Mouse (Mus musculus) heart, embryonic 13.5 days (tissue): Measurements from ENCODE around the gene Pear1. TPM values are rescaled to one million over a fixed set of nuclear protein-coding genes. Genes with fewer than 3 reads are reported as not detected.

Source experiments
- ATAC-seq: fragments of 200-750 bp; cut with Nextera tagmentation; 2 replicates; pipeline ENCODE4 v1.8.0; 2017; ENCODE audit warnings: moderate TSS enrichment; ENCODE audit not compliant: insufficient number of reproducible peaks, low FRiP score, low TSS enrichment; ENCODE audit errors: extremely low read depth
- H3K27ac ChIP-seq: fragments of 300-500 bp; sonication (generic); replicated peaks from 2 replicates; pipeline ENCODE4 v1.5.1; 2015; ENCODE audit warnings: moderate library complexity, mild to moderate bottlenecking, inconsistent platforms
- H3K27me3 ChIP-seq: fragments of 300-500 bp; sonication (generic); replicated peaks from 2 replicates; pipeline ENCODE4 v1.6.1; 2015; ENCODE audit warnings: mild to moderate bottlenecking, inconsistent platforms
- H3K36me3 ChIP-seq: fragments of 300-500 bp; sonication (generic); 2 replicates; pipeline ENCODE4 v1.6.1; 2015; ENCODE audit warnings: mild to moderate bottlenecking, inconsistent platforms
- H3K4me1 ChIP-seq: fragments of 300-500 bp; sonication (generic); 2 replicates; pipeline ENCODE4 v1.6.1; 2015; ENCODE audit warnings: inconsistent platforms
- H3K4me2 ChIP-seq: fragments of 300-500 bp; sonication (generic); 2 replicates; pipeline ENCODE4 v1.6.1; 2015; ENCODE audit warnings: inconsistent platforms, mild to moderate bottlenecking, moderate library complexity
- H3K4me3 ChIP-seq: fragments of 300-500 bp; sonication (generic); 2 replicates; pipeline ENCODE4 v1.5.1; 2015; ENCODE audit warnings: moderate library complexity, mild to moderate bottlenecking, inconsistent platforms
- H3K9ac ChIP-seq: fragments of 300-500 bp; sonication (generic); 2 replicates; pipeline ENCODE4 v1.6.1; 2015; ENCODE audit warnings: inconsistent platforms, mild to moderate bottlenecking, moderate library complexity
- H3K9me3 ChIP-seq: fragments of 300-500 bp; sonication (generic); 2 replicates; pipeline ENCODE4 v1.6.1; 2016; ENCODE audit warnings: inconsistent platforms
- WGBS: fragments of 180-500 bp; shearing (Covaris S2); methylation state at CpG from one replicate; pipeline ENCODE4 v1.1.7; 2015; ENCODE audit warnings: mixed read lengths; 5-methylcytosine and 5-hydroxymethylcytosine counted together
- polyA plus RNA-seq: library from polyadenylated mRNA; unstranded; fragments of >200 nt; fragmentation: Nextera tagmentation; extraction: Ambion mirVana; gene quantifications from 2 replicates; pipeline ENCODE4 v1.2.1, GENCODE M21; 2015

Pear1 gene
- polyA plus RNA-seq, 1 experiment from 2014 or later, result 18.1 TPM

- no peak overlapping the region for H3K27ac ChIP-seq
- H3K9me3 ChIP-seq, result no peaks in the 10 kb centered on the region
- no peak overlapping the region for H3K4me3 ChIP-seq
- 13% methylated on average over 5 of the region's 5 CpGs for WGBS
- peaks cover 44% of the 10 kb centered on the region for H3K36me3 ChIP-seq
- H3K4me1 ChIP-seq, result peaks cover 20% of the 10 kb centered on the region
- no peak for ATAC-seq
- peaks cover 33% of the 10 kb centered on the region for H3K27me3 ChIP-seq
- H3K4me2 ChIP-seq, result no peak overlapping the region
- no peak overlapping the region for H3K9ac ChIP-seq
Observed at GRCm38 (mm10) chr3:87749036-87749435, 75.1 kb downstream of the Pear1 start.

- 0 out of 2 replicates have a peak within 1 kb of the TSS, but pooled peaks have one; percentile 30 for H3K9ac ChIP-seq
- no peaks in the 10 kb centered on the region for H3K9me3 ChIP-seq
- WGBS, result 41% methylated on average over 13 of the region's 13 CpGs
- peaks cover 38% of the 10 kb centered on the region for H3K36me3 ChIP-seq
- no peak within 1 kb of the TSS for H3K27ac ChIP-seq
- H3K4me3 ChIP-seq, result no peak within 1 kb of the TSS
- peaks cover 20% of the 10 kb centered on the region for H3K4me1 ChIP-seq
- H3K27me3 ChIP-seq, result peaks cover 27% of the 10 kb centered on the region
- no peak for ATAC-seq
- H3K4me2 ChIP-seq, result peak within 1 kb of the TSS; percentile 2; the same call in 1 of the 2 replicates
Observed at GRCm38 (mm10) chr3:87748431-87748830, 75.7 kb downstream of the Pear1 start, which contains the start of gene Lrrc71. Gene Lrrc71, minus strand, starts transcription at chr3:87748625.

DNA sequence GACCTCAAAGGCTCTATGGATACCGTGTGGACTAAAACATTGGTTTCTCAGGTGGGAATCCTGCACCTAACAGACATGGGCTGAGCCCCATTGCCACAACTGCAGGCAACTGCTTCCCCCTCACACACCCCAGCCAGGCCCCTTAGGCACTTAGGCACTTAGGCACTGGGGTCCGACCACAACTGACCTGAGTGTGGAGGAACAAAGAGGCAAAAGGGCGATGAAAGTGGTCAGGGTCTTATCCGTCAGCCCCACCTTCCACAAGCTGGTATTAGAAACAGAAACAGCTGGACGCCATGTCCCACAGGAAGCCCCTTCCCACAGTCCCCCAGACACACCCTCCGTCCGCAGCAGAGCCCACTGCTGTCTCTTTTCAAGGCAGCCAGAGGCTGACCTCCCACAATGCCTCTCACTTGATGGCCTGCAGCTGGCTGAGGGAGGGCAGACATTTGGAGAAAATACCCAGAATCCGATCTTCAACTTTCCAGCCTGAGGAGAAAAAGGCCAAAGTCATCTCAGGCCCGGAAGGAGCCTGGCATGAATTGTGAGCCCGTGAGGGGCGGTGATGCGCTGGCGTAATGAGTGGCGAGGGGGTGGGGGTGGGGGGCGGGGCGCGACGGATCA lies 79.0 kb downstream of the Pear1 start:
- Histone ChIP-seq H3K27me3 (peaks cover 25% of the 10 kb centered on the region), H3K4me2 (peak overlapping the region; percentile 65), H3K4me3 (peak overlapping the region; percentile 31), H3K36me3 (peaks cover 11% of the 10 kb centered on the region), H3K9me3 (no peaks in the 10 kb centered on the region), H3K27ac (no peak overlapping the region), H3K9ac (peak overlapping the region; percentile 65), H3K4me1 (peaks cover 20% of the 10 kb centered on the region)
- no peak for ATAC-seq
- 21% methylated on average over 18 of the region's 18 CpGs for WGBS

DNA sequence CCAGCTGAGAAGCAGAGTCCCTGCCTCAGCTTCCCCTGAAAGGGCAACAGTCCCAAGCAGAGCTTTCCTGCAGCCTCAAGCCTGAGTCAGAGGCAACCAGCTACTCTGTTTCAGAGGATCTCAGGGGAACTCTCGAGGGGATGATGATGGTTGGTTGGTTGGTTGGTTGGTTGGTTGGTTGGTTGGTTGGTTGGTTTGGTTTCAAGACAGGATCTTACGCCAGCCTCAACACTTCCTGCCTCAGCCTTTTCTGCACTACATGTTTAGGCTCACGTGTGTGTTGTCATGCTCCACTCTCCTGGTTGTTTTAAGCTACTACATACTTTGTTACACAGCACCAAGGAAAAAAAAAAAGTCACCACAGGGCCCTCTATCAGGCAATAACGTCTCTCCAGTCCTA lies 80.2 kb downstream of the Pear1 start:
- WGBS, result 65% methylated on average over 4 of the region's 4 CpGs
- H3K27me3 ChIP-seq, result peaks cover 17% of the 10 kb centered on the region
- H3K9ac ChIP-seq, result no peak overlapping the region
- ATAC-seq, result no peak
- no peak overlapping the region for H3K27ac ChIP-seq
- H3K36me3 ChIP-seq, result peaks cover 7% of the 10 kb centered on the region; the same call in 1 of the 2 replicates
- no peaks in the 10 kb centered on the region for H3K9me3 ChIP-seq
- H3K4me1 ChIP-seq, result peaks cover 20% of the 10 kb centered on the region
- no peak overlapping the region for H3K4me3 ChIP-seq
- H3K4me2 ChIP-seq, result no peak overlapping the region

DNA sequence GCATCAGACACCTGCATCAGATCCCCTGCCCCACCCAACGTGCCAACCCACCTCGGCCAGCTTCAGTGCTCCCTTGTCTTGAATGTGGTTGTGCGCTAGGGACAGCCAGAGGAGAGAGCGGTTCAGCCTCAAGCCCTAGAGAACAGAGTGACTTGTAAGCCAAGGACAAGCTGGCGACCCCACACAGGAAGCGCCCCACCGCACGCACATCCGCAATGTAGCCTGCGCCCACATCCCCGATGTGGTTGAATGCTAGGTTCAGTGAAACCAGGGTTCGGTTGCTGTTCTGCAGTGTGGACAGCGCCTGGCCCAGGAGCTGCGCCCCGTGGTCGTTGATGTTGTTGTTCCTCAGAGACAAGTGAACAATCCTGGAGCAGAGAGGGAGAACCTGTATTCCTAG lies 81.4 kb downstream of the Pear1 start:
- peaks cover 13% of the 10 kb centered on the region for H3K4me1 ChIP-seq
- H3K4me3 ChIP-seq, result no peak overlapping the region

GRCm38 (mm10) chr3:87742013-87742412 lies 82.1 kb downstream of the Pear1 start:
- Histone ChIP-seq H3K27ac (no peak overlapping the region), H3K4me3 (no peak overlapping the region), H3K4me1 (peaks cover 13% of the 10 kb centered on the region), H3K36me3 (peaks cover 26% of the 10 kb centered on the region), H3K9ac (no peak overlapping the region), H3K9me3 (no peaks in the 10 kb centered on the region), H3K4me2 (no peak overlapping the region), H3K27me3 (peaks cover 3% of the 10 kb centered on the region)
- 79% methylated on average over 3 of the region's 3 CpGs for WGBS
- ATAC-seq, result no peak

More for the DNA sequence above, 81.4 kb downstream of the Pear1 start:
- H3K27me3 ChIP-seq, result peaks cover 9% of the 10 kb centered on the region
- H3K27ac ChIP-seq, result no peak overlapping the region
- H3K9ac ChIP-seq, result no peak overlapping the region
- 80% methylated on average over 16 of the region's 16 CpGs for WGBS
- H3K4me2 ChIP-seq, result no peak overlapping the region
- H3K36me3 ChIP-seq, result peaks cover 19% of the 10 kb centered on the region
- no peaks in the 10 kb centered on the region for H3K9me3 ChIP-seq
- ATAC-seq, result no peak

- Histone ChIP-seq H3K36me3 (peaks cover 57% of the 10 kb centered on the region), H3K27me3 (no peaks in the 10 kb centered on the region), H3K4me1 (no peaks in the 10 kb centered on the region), H3K9me3 (no peaks in the 10 kb centered on the region), H3K4me3 (no peak overlapping the region), H3K27ac (no peak overlapping the region), H3K4me2 (no peak overlapping the region), H3K9ac (no peak overlapping the region)
- no peak for ATAC-seq
- WGBS, result 79% methylated on average over 5 of the region's 5 CpGs
Observed at GRCm38 (mm10) chr3:87738906-87739305, 85.2 kb downstream of the Pear1 start.

DNA sequence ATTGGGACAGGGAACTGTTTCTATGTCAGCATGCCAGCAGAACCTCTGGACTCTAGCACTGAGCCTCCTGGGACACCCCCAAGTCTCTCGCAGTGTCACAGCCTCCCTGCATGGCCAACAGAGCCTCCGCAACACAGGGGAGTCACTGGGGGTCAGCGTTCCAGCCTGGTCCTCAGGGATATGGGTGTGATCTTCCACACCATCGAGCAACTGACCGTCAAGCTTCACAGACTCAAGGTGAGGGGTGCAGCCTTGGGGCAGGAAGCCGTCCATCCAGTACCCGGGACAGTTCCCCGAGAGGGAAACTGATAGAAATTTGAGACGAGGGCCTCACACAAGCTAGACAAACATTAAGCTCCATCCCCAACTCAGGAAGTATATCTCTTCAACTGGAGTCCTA lies 88.8 kb downstream of the Pear1 start:
- Histone ChIP-seq H3K9me3 (no peaks in the 10 kb centered on the region), H3K4me1 (no peaks in the 10 kb centered on the region), H3K27me3 (no peaks in the 10 kb centered on the region), H3K36me3 (peaks cover 89% of the 10 kb centered on the region), H3K4me2 (no peak overlapping the region), H3K4me3 (no peak overlapping the region), H3K9ac (no peak overlapping the region), H3K27ac (no peak overlapping the region)
- ATAC-seq, result no peak
- WGBS, result 73% methylated on average over 9 of the region's 9 CpGs

GRCm38 (mm10) chr3:87733984-87734761 lies 89.9 kb downstream of the Pear1 start:
- no peak overlapping the region for H3K4me3 ChIP-seq
- H3K9ac ChIP-seq, result no peak overlapping the region
- H3K4me1 ChIP-seq, result no peaks in the 10 kb centered on the region
- H3K4me2 ChIP-seq, result no peak overlapping the region
- no peaks in the 10 kb centered on the region for H3K9me3 ChIP-seq
- 68% methylated on average over 11 of the region's 11 CpGs for WGBS
- no peak for ATAC-seq
- H3K27ac ChIP-seq, result no peak overlapping the region
- H3K36me3 ChIP-seq, result peaks cover 95% of the 10 kb centered on the region
- H3K27me3 ChIP-seq, result no peaks in the 10 kb centered on the region

GRCm38 (mm10) chr3:87733098-87733497 lies 91.0 kb downstream of the Pear1 start:
- Histone ChIP-seq H3K4me3 (no peak overlapping the region), H3K9me3 (no peaks in the 10 kb centered on the region), H3K4me2 (no peak overlapping the region), H3K27ac (no peak overlapping the region), H3K27me3 (no peaks in the 10 kb centered on the region), H3K9ac (no peak overlapping the region), H3K4me1 (no peaks in the 10 kb centered on the region), H3K36me3 (peaks cover 96% of the 10 kb centered on the region)
- no peak for ATAC-seq
- 63% methylated on average over 4 of the region's 4 CpGs for WGBS

GRCm38 (mm10) chr3:87728696-87729095 lies 95.4 kb downstream of the Pear1 start:
- H3K4me2 ChIP-seq, result no peak overlapping the region
- H3K36me3 ChIP-seq, result peaks cover 94% of the 10 kb centered on the region
- ATAC-seq, result no peak

More at GRCm38 (mm10) chr3:87728696-87729095, 95.4 kb downstream of the Pear1 start:
- Histone ChIP-seq H3K4me3 (no peak overlapping the region), H3K27ac (no peak overlapping the region), H3K9me3 (no peaks in the 10 kb centered on the region), H3K27me3 (no peaks in the 10 kb centered on the region), H3K4me1 (no peaks in the 10 kb centered on the region), H3K9ac (no peak overlapping the region)
- WGBS, result 91% methylated on average over 6 of the region's 6 CpGs
